Mouse (Mus musculus) lung, postnatal 0 days (tissue): ENCODE measurements around the gene Gm20388. TPM values are rescaled to one million over a fixed set of nuclear protein-coding genes. Genes with fewer than 3 reads are reported as not detected.

Source experiments
- ATAC-seq: fragments of 200-750 bp; cut with Nextera tagmentation; 2 replicates; pipeline ENCODE4 v1.8.0; 2017; ENCODE audit warnings: moderate library complexity
- DNase-seq: peaks from one replicate; pipeline ENCODE4 v3.0.0-alpha.2; 2016; ENCODE audit warnings: low spot score
- H3K27ac ChIP-seq: fragments of 300-500 bp; sonication (generic); 2 replicates; pipeline ENCODE4 v1.5.1; 2014; ENCODE audit warnings: antibody characterized with exemption, mild to moderate bottlenecking, low read length, mixed read lengths
- H3K27me3 ChIP-seq: fragments of 300-500 bp; sonication (generic); replicated peaks from 2 replicates; pipeline ENCODE4 v1.6.1; 2014; ENCODE audit warnings: low read length, mixed read lengths; ENCODE audit not compliant: insufficient read depth
- H3K36me3 ChIP-seq: fragments of 300-500 bp; sonication (generic); 2 replicates; pipeline ENCODE4 v1.6.1; 2014; ENCODE audit warnings: low read length, mixed read lengths; ENCODE audit not compliant: insufficient read depth
- H3K4me1 ChIP-seq: fragments of 300-500 bp; sonication (generic); 2 replicates; pipeline ENCODE4 v1.6.1; 2014; ENCODE audit warnings: antibody characterized with exemption, low read depth, low read length, mixed read lengths; ENCODE audit not compliant: insufficient read depth
- H3K4me2 ChIP-seq: fragments of 300-500 bp; sonication (generic); replicated peaks from 2 replicates; pipeline ENCODE4 v1.6.1; 2014; ENCODE audit warnings: low read depth, mild to moderate bottlenecking, low read length, moderate library complexity, mixed read lengths
- H3K4me3 ChIP-seq: fragments of 300-500 bp; sonication (generic); 2 replicates; pipeline ENCODE4 v1.5.1; 2014; ENCODE audit warnings: low read depth, low read length
- H3K9ac ChIP-seq: fragments of 300-500 bp; sonication (generic); replicated peaks from 2 replicates; pipeline ENCODE4 v1.6.1; 2014; ENCODE audit warnings: low read depth, mild to moderate bottlenecking
- H3K9me3 ChIP-seq: fragments of 300-500 bp; sonication (generic); 2 replicates; pipeline ENCODE4 v1.6.1; 2016; ENCODE audit warnings: low read length, mixed read lengths
- CTCF ChIP-seq: IDR thresholded peaks from 2 replicates; pipeline ENCODE4 v1.5.1; 2016; ENCODE audit warnings: antibody characterized with exemption, mild to moderate bottlenecking
- EP300 ChIP-seq: IDR thresholded peaks from 2 replicates; pipeline ENCODE4 v1.6.1; 2016; ENCODE audit warnings: antibody characterized with exemption, mild to moderate bottlenecking, control low read depth
- WGBS: fragments of 180-500 bp; shearing (Covaris S2); extraction: QIAGEN DNeasy Blood & Tissue Kit; methylation state at CpG from one replicate; pipeline ENCODE4 v1.1.7; 2014; 5-methylcytosine and 5-hydroxymethylcytosine counted together
- polyA plus RNA-seq: library from polyadenylated mRNA; unstranded; fragments of >200 nt; fragmentation: Nextera tagmentation; extraction: Ambion mirVana; gene quantifications from 2 replicates; pipeline ENCODE4 v1.2.1, GENCODE M21; 2015

The Gm20388 gene
- polyA plus RNA-seq, 1 experiment from 2014 or later: not detected

DNA sequence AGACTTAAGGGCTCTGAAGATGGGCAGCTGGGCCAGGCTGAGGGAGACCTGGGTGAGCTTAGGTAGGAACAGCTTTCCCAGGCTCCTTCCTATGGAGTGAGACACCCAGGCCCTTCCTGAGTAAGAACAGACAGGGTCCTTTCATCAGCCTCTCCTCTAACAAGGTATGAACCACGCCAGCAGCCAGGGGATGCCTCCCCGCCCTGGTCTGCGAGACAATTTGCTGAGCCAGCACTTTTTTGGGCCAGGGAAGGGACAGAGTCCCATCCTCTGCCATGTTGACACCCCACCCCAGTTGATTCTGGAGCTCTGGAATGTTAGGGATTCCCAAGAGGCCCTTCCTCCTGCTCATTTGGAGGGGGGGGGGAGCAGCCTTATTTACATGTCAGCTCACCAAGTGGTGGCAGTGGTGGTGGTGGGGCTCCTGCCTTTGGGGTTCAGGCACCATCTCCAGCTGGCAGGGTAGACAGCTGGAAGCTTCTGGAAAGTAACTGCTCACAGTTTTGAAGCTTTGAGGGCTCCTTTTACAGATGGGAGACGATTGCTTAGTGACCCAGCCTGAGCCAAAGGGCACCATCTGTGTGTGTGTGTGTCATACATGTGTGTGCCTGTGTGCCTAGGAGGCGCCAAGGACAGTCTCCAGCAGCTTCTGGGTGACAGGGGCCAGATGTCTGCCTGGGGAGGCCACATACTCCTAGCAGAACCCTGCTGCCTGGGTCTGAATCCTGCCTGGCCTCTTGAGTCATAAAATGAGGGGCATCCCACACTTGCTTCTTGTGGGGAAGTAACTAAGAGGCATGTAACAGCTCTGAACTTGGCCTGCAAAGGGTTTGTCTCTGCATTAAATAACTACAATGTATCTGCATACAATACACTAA, 316.3 kb downstream of the Gm20388 start:
- Histone ChIP-seq H3K36me3 (no peaks in the 10 kb centered on the region), H3K27ac (peak overlapping the region; percentile 38; the same call in 1 of the 2 replicates), H3K9ac (no peak overlapping the region), H3K4me3 (no peak overlapping the region), H3K27me3 (peaks cover 10% of the 10 kb centered on the region; the same call in 1 of the 2 replicates), H3K9me3 (no peaks in the 10 kb centered on the region), H3K4me1 (peaks cover 10% of the 10 kb centered on the region), H3K4me2 (no peak overlapping the region)
- 42% methylated on average over 5 of the region's 5 CpGs for WGBS
- no peak; the same call in 1 of the 2 replicates for TF ChIP-seq CTCF
- no peak; the same call in 1 of the 2 replicates for TF ChIP-seq EP300
- DNase-seq (peak; percentile 77), ATAC-seq (peak; percentile 57)

DNA sequence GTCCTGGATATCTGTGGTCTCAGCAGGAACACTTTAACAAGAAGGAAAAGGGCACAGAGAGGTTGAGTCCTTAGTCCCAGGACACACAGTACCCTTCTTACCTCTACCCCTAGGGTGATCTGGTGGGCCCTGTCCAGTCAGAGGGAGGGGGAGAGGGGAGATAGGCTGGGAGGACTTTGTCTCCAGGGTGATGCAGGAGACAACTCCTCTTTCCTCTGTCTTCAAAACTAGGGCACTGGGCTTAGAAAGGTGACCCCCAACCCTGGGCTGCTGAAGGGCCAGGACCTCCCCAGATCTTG, 316.9 kb downstream of the Gm20388 start:
- no peaks in the 10 kb centered on the region for H3K9me3 ChIP-seq
- no peaks in the 10 kb centered on the region for H3K36me3 ChIP-seq
- H3K27me3 ChIP-seq: peaks cover 10% of the 10 kb centered on the region; the same call in 1 of the 2 replicates
- TF ChIP-seq EP300: no peak
- no peak for TF ChIP-seq CTCF
- H3K4me1 ChIP-seq: peaks cover 15% of the 10 kb centered on the region
- H3K4me3 ChIP-seq: no peak overlapping the region
- peak overlapping the region; percentile 97; the same call in 1 of the 2 replicates for H3K4me2 ChIP-seq
- no peak for ATAC-seq
- no peak overlapping the region for H3K9ac ChIP-seq
- DNase-seq: no peak
- H3K27ac ChIP-seq: peak overlapping the region; percentile 51

DNA sequence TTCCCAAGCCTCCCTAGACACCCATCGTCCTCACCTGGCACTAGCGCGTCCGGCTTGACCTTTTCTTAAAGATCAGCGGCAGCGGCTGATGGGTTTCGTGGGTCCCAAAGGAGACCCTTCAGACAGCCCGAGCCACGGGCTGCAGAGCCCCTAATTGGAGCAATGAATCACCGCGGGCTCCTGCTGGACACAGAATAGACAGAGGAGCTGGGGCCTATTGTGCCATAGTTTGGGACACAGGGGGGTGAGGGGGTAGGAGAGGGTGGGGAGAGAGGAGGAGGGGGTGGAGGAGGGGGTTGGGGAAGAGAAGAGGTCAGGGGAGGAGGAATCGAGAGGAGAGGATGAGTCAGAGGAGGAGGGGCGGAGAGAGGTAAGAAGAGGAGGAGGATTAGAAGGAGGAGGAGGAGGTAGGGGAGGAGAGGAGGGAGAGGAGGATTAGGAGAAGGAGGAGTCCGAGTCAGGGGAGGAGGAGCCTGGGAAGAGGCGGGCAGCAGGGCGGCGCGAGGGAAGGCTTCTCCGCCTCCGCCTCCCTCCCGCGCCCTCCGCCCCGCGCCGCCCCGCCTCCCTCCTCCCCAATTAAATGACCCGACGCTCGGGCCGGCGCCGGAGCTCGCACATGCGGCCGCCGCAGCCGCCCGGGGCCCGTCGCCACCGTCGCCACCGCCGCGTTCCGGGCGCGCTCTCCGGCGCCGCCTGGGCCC, 317.4 kb downstream of the Gm20388 start, which contains the start of gene Gse1:
Gene Gse1, plus strand, starts transcription at position 566 of the 701 bp plus-strand sequence.
- DNase-seq: peak; percentile 97
- H3K4me1 ChIP-seq: peaks cover 18% of the 10 kb centered on the region

DNA sequence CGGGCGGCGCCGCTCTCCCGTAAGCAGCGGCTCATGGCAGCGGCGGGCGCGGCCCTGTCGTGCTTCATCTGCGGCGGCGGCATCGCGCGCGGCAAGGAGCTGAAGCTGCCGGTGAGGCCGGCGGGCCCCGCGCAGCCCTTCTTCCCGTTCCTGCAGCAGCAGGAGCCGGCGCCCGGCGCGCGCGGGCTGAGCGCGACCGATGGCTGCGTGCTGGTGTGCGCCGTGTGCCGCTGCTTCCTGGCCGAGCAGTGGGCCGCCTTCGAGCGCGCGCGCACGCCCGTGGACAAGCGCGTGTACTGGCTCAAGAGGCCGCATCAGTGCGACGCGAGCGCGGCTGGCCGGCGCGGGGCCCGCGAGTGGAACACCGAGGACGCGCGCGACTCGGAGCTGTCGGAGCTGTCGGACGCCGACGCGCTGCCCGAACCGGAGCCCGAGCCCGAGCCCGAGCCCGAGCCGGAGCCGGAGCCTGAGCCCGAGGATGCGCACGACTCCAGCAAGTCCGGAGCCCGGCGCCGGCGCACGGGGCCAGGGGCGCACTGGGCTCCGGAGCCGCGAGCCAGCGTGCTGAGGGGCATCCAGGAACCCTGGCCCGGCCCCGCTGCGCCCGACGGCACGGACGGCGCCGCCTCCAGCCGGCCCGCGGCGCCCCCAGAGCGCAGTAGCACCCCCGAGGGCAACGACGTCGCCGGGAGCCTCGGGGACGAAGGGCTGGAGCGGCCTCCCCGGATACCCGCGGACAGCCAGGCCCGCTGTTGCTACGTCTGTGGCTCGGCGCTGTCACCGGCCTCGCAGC, 318.3 kb downstream of the Gm20388 start:
- no peak for DNase-seq
- Histone ChIP-seq H3K9ac (no peak overlapping the region; the same call in 1 of the 2 replicates), H3K27me3 (peaks cover 10% of the 10 kb centered on the region; the same call in 1 of the 2 replicates), H3K9me3 (no peaks in the 10 kb centered on the region), H3K4me1 (peaks cover 18% of the 10 kb centered on the region), H3K4me3 (peak overlapping the region; percentile 44), H3K27ac (peak overlapping the region; percentile 68), H3K4me2 (peak overlapping the region; percentile 97), H3K36me3 (no peaks in the 10 kb centered on the region)
- under 1% methylated on average over 61 of the region's 125 CpGs for WGBS
- TF ChIP-seq CTCF (no peak), EP300 (no peak)
- ATAC-seq: 0 out of 2 replicates have a peak, but pooled peaks have one; percentile 7

More for the DNA sequence above, 317.4 kb downstream of the Gm20388 start, which contains the start of gene Gse1:
- Histone ChIP-seq H3K4me3 (peak within 1 kb of the TSS; percentile 44), H3K4me2 (peak within 1 kb of the TSS; percentile 97), H3K36me3 (no peaks in the 10 kb centered on the region), H3K9ac (no peak within 1 kb of the TSS; the same call in 1 of the 2 replicates), H3K27ac (peak within 1 kb of the TSS; percentile 68), H3K27me3 (peaks cover 10% of the 10 kb centered on the region; the same call in 1 of the 2 replicates), H3K9me3 (no peaks in the 10 kb centered on the region)
- 10% methylated on average over 18 of the region's 52 CpGs for WGBS
- TF ChIP-seq EP300 (no peak), CTCF (no peak)
- ATAC-seq: peak; percentile 81

DNA sequence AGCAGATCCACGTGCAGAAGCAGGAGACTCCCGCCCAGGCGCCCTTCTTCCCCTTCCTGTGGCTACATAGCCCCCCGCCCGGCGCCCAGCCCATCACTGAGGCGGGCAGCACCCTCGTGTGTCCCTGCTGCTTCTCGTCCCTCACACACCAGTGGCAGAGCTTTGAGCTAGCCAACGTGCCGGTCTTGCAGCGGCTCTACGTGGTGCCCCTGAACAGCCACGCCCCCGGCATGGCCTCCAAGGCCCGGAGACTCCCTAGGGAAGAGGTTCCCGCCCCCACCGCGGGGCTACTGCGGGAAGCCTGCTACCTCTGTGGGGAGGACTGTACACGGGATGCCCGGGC, 318.9 kb downstream of the Gm20388 start:
- peaks cover 10% of the 10 kb centered on the region; the same call in 1 of the 2 replicates for H3K27me3 ChIP-seq
- DNase-seq (no peak), ATAC-seq (no peak)
- no peak overlapping the region for H3K27ac ChIP-seq
- H3K36me3 ChIP-seq: no peaks in the 10 kb centered on the region
- TF ChIP-seq EP300: no peak
- H3K4me2 ChIP-seq: peak overlapping the region; percentile 97
- under 1% methylated on average over 20 of the region's 22 CpGs for WGBS
- peaks cover 18% of the 10 kb centered on the region for H3K4me1 ChIP-seq
- H3K4me3 ChIP-seq: peak overlapping the region; percentile 44
- no peaks in the 10 kb centered on the region for H3K9me3 ChIP-seq
- H3K9ac ChIP-seq: no peak overlapping the region; the same call in 1 of the 2 replicates
